Mouse (Mus musculus) midbrain, postnatal 0 days (tissue): ENCODE measurements at regions not wholly inside any gene's neighbourhood (a gene's known extent, or its start where the extent isn't known, plus 50 kb on each side); places are given as distances from the start of the nearest gene placed in this dataset.

Source experiments
- ATAC-seq: fragments of 200-750 bp; cut with Nextera tagmentation; 2 replicates; pipeline ENCODE4 v1.8.0; 2017; ENCODE audit warnings: moderate number of reproducible peaks, mild to moderate bottlenecking, moderate TSS enrichment, moderate library complexity; ENCODE audit not compliant: low FRiP score
- DNase-seq: peaks from one replicate; pipeline ENCODE4 v3.0.0-alpha.2; 2015; ENCODE audit warnings: low spot score
- H3K27ac ChIP-seq: fragments of 300-500 bp; sonication (generic); 2 replicates; pipeline ENCODE4 v1.5.1; 2014; ENCODE audit warnings: low read depth, mild to moderate bottlenecking, low read length, mixed read lengths
- H3K27me3 ChIP-seq: fragments of 300-500 bp; sonication (generic); 2 replicates; pipeline ENCODE4 v1.6.1; 2014; ENCODE audit warnings: low read length, control low read depth, mixed read lengths; ENCODE audit not compliant: insufficient read depth
- H3K36me3 ChIP-seq: fragments of 300-500 bp; sonication (generic); 2 replicates; pipeline ENCODE4 v1.6.1; 2014; ENCODE audit warnings: low read length, control low read depth, mixed read lengths; ENCODE audit not compliant: insufficient read depth
- H3K4me1 ChIP-seq: fragments of 300-500 bp; sonication (generic); 2 replicates; pipeline ENCODE4 v1.6.1; 2014; ENCODE audit warnings: mild to moderate bottlenecking, control low read depth, antibody characterized with exemption, low read length, mixed read lengths; ENCODE audit not compliant: insufficient read depth
- H3K4me2 ChIP-seq: fragments of 300-500 bp; sonication (generic); 2 replicates; pipeline ENCODE4 v1.6.1; 2014; ENCODE audit warnings: low read depth, mild to moderate bottlenecking, low read length, mixed read lengths; ENCODE audit not compliant: poor library complexity, severe bottlenecking
- H3K4me3 ChIP-seq: fragments of 300-500 bp; sonication (generic); 2 replicates; pipeline ENCODE4 v1.5.1; 2014; ENCODE audit warnings: low read depth, mild to moderate bottlenecking, low read length, moderate library complexity
- H3K9ac ChIP-seq: fragments of 300-500 bp; sonication (generic); replicated peaks from 2 replicates; pipeline ENCODE4 v1.6.1; 2014; ENCODE audit warnings: mild to moderate bottlenecking, low read length, moderate library complexity, mixed read lengths; ENCODE audit not compliant: poor library complexity, severe bottlenecking
- H3K9me3 ChIP-seq: fragments of 300-500 bp; sonication (generic); 2 replicates; pipeline ENCODE4 v1.6.1; 2016; ENCODE audit warnings: low read length, control low read depth
- CTCF ChIP-seq: IDR thresholded peaks from 2 replicates; pipeline ENCODE4 v1.5.1; 2016; ENCODE audit warnings: antibody characterized with exemption, mild to moderate bottlenecking
- WGBS: fragments of 180-500 bp; shearing (Covaris S2); extraction: QIAGEN DNeasy Blood & Tissue Kit; methylation state at CpG from one replicate; pipeline ENCODE4 v1.1.7; 2014; 5-methylcytosine and 5-hydroxymethylcytosine counted together

DNA sequence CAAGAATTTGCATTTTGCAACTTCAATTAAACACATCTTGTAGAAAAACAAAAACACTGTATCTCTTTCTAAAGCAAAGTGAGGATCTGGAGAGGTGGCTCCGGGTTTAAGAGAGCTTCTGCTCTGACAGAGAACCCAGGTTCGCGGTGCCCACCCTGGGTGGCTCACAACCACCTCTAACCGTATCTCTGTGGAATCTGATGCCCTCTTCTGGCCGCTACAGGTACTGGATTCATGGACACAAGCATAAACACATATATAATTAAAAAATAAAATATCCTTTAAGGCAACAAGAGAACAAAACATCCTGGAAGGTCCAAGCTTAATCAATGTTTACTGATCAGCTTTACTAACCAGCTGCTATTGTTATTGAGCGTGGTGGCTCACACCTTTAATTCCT, 124.3 kb upstream of the Dock1 start:
- no peak for DNase-seq
- Histone ChIP-seq H3K36me3 (no peaks in the 10 kb centered on the region), H3K27me3 (no peaks in the 10 kb centered on the region), H3K27ac (no peak overlapping the region), H3K9me3 (no peaks in the 10 kb centered on the region), H3K4me2 (no peak overlapping the region), H3K9ac (no peak overlapping the region), H3K4me3 (no peak overlapping the region), H3K4me1 (0 out of 2 replicates have a peak, but pooled peaks cover 4% of the 10 kb centered on the region)
- peak; percentile 30 for TF ChIP-seq CTCF
- 88% methylated on average over 6 of the region's 6 CpGs for WGBS
- no peak for ATAC-seq

- DNase-seq (peak; percentile 35), ATAC-seq (no peak)
- Histone ChIP-seq H3K27me3 (no peaks in the 10 kb centered on the region), H3K36me3 (no peaks in the 10 kb centered on the region), H3K4me1 (0 out of 2 replicates have a peak, but pooled peaks cover 4% of the 10 kb centered on the region), H3K9me3 (no peaks in the 10 kb centered on the region), H3K4me3 (no peak overlapping the region), H3K9ac (no peak overlapping the region), H3K4me2 (no peak overlapping the region), H3K27ac (no peak overlapping the region)
- WGBS: 85% methylated on average over 8 of the region's 8 CpGs
- TF ChIP-seq CTCF: no peak
Observed at GRCm38 (mm10) chr7:134549286-134549919, 121.1 kb upstream of the Dock1 start.

DNA sequence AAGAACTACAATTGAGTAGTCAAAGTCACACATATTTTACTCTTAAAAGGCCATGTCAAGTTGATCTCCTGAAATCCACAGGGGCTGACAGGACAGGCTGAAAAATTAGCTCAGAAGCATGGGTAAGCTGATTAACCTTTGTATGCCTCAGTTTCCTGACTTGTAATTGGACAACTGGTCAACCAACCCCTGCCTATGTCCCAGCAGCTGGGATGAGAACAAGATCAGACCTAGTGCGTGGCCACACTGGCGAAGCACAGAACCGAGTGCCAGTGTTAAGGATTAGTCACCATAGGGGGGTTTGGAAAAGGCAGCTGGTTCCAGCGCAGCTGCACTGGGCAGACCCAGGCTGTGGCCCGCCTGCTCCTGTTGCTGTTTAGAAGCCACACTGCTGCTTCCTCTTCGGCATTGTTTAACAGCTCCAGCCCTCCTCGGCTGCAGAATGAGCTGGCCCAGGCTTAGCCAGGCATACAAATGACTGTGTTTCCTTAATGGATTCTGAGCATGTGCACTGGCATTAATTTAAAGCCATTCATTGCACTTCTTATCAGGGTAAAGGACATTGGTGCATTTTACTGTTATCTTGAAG, 120.1 kb upstream of the Dock1 start:
- H3K4me2 ChIP-seq: no peak overlapping the region
- WGBS: 8% methylated on average over 7 of the region's 7 CpGs

GRCm38 (mm10) chr7:134552051-134552451, 118.4 kb upstream of the Dock1 start:
- 65% methylated on average over 6 of the region's 6 CpGs for WGBS

More for the DNA sequence above, 120.1 kb upstream of the Dock1 start:
- Histone ChIP-seq H3K9me3 (no peaks in the 10 kb centered on the region), H3K4me3 (no peak overlapping the region), H3K27me3 (no peaks in the 10 kb centered on the region), H3K27ac (no peak overlapping the region), H3K9ac (no peak overlapping the region), H3K4me1 (0 out of 2 replicates have a peak, but pooled peaks cover 4% of the 10 kb centered on the region), H3K36me3 (no peaks in the 10 kb centered on the region)
- DNase-seq (peak; percentile 76), ATAC-seq (0 out of 2 replicates have a peak, but pooled peaks have one; percentile 23)
- no peak for TF ChIP-seq CTCF

DNA sequence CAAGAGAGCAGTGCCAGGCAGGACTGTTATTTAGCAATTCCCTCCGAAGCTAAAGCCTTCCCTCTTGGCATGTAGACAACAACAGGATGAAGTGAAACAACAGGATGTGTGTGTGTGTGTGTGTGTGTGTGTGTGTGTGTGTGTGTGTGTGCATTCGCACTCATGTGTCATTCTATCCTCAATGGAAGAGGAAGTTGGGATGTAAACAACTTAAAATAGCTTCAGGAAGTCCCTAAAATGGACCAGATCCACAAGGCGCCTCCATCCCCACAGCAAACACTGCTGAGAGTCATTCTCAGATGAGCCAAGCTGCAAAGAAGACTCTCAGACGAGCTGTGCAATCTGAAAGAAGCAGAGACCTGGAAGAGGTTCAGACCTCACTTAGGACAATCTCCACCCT, 114.4 kb upstream of the Dock1 start:
- Histone ChIP-seq H3K9ac (no peak overlapping the region), H3K36me3 (no peaks in the 10 kb centered on the region), H3K9me3 (no peaks in the 10 kb centered on the region), H3K27me3 (no peaks in the 10 kb centered on the region), H3K4me3 (no peak overlapping the region), H3K4me1 (no peaks in the 10 kb centered on the region), H3K27ac (no peak overlapping the region), H3K4me2 (no peak overlapping the region)
- DNase-seq: no peak
- TF ChIP-seq CTCF: no peak
- WGBS: 69% methylated on average over 4 of the region's 4 CpGs
- no peak for ATAC-seq

More at GRCm38 (mm10) chr7:134552051-134552451, 118.4 kb upstream of the Dock1 start:
- 0 out of 2 replicates have a peak, but pooled peaks cover 4% of the 10 kb centered on the region for H3K4me1 ChIP-seq
- no peaks in the 10 kb centered on the region for H3K9me3 ChIP-seq
- H3K27me3 ChIP-seq: no peaks in the 10 kb centered on the region
- TF ChIP-seq CTCF: no peak
- H3K27ac ChIP-seq: no peak overlapping the region
- DNase-seq (peak; percentile 63), ATAC-seq (no peak)
- no peak overlapping the region for H3K4me2 ChIP-seq
- H3K9ac ChIP-seq: no peak overlapping the region
- no peak overlapping the region for H3K4me3 ChIP-seq
- no peaks in the 10 kb centered on the region for H3K36me3 ChIP-seq

DNA sequence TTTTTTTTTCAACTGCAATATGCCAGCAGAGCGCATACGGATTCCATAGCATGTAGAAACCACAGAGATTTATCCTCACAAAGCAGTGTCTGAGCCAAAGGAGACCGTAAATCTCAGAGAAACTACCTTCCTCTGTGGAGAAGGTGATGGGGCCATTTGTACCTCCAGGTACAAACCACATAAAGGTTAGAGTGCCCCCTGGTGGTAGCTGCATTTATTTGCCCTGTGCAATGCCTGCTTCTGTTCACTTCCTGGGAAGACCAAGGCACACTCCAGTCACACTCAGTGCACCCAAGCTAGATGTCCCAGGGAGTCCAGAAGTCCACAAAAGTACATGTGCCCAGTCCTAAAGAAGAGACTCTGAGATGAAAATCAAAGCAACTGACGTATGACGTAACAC, 104.1 kb upstream of the Dock1 start:
- Histone ChIP-seq H3K4me1 (no peaks in the 10 kb centered on the region), H3K9me3 (no peaks in the 10 kb centered on the region), H3K9ac (no peak overlapping the region), H3K27me3 (no peaks in the 10 kb centered on the region), H3K4me3 (no peak overlapping the region), H3K4me2 (no peak overlapping the region), H3K36me3 (no peaks in the 10 kb centered on the region), H3K27ac (no peak overlapping the region)
- no peak for ATAC-seq
- WGBS: 84% methylated on average over 5 of the region's 5 CpGs
- peak; percentile 58 for DNase-seq
- TF ChIP-seq CTCF: peak; percentile 71
